Mouse (Mus musculus): ENCODE measurements around the gene Polr3e. TPM values are rescaled to one million over a fixed set of nuclear protein-coding genes. Genes with fewer than 3 reads are reported as not detected.

Gene Polr3e
- 10 to 100 TPM; 32.1 to 50.3 TPM for polyA plus RNA-seq (2017; shearing (Covaris generic))

GRCm38 (mm10) chr7:120917592-120918461, at the start of gene Polr3e:
Gene Polr3e (plus strand): TSS chr7:120917744.

GRCm38 (mm10) chr7:120982200-120982841, 64.8 kb downstream of the Polr3e start, which contains the start of the genes Cdr2 and Mfsd13b:
Gene Cdr2 (minus strand): TSS chr7:120982312.
Gene Mfsd13b (plus strand): TSS chr7:120982509.

Other genes with a start within 250 kb of the Polr3e start
- gene Pdzd9, start 247.4 kb upstream of the Polr3e start, polyA plus RNA-seq (2017; shearing (Covaris generic)), result under 1 TPM; 0.29 to 0.84 TPM
- 10 to 100 TPM in 1 of 2 experiments, 1 to 10 TPM in 1; 6.7 to 16.4 TPM for gene Mosmo, start 240.1 kb upstream of the Polr3e start, polyA plus RNA-seq (2017; shearing (Covaris generic))
- gene Vwa3a, start 178.4 kb upstream of the Polr3e start, polyA plus RNA-seq (2017; shearing (Covaris generic)), result 1 to 10 TPM in 1 of 2 experiments, under 1 TPM in 1; 0.49 to 3.2 TPM
- gene Gm5737, start 105.4 kb upstream of the Polr3e start, polyA plus RNA-seq (2017; shearing (Covaris generic)), result under 1 TPM in 1 of 2 experiments, not detected in 1; 0.51 TPM
- 1 to 10 TPM; 7.0 to 7.2 TPM for gene Eef2k, start 74.9 kb upstream of the Polr3e start, polyA plus RNA-seq (2017; shearing (Covaris generic))
- gene Cdr2, start 64.6 kb downstream of the Polr3e start, polyA plus RNA-seq (2017; shearing (Covaris generic)), result 10 to 100 TPM in 1 of 2 experiments, 1 to 10 TPM in 1; 4.8 to 11.4 TPM
- under 1 TPM; 0.32 to 0.99 TPM for gene Mfsd13b, start 64.8 kb downstream of the Polr3e start, polyA plus RNA-seq (2017; shearing (Covaris generic))
- gene Mettl9, start 116.7 kb downstream of the Polr3e start, polyA plus RNA-seq (2017; shearing (Covaris generic)), result 10 to 100 TPM; 23.4 to 56.3 TPM
- gene Igsf6, start 156.8 kb downstream of the Polr3e start, polyA plus RNA-seq (2017; shearing (Covaris generic)), result 1 to 10 TPM in 1 of 2 experiments, under 1 TPM in 1; 0.22 to 3.0 TPM
- gene Otoa, start 163.9 kb downstream of the Polr3e start, polyA plus RNA-seq (2017; shearing (Covaris generic)), result 1 to 10 TPM in 1 of 2 experiments, under 1 TPM in 1; 0.40 to 1.6 TPM

Measured in inflammation-experienced regulatory T-cells (primary cell).